Mouse (Mus musculus): ENCODE measurements around the gene 2300002M23Rik. TPM values are rescaled to one million over a fixed set of nuclear protein-coding genes. Genes with fewer than 3 reads are reported as not detected.
A peak's percentile ranks its signal among the peaks of the same experiment; 100 is the strongest.

The 2300002M23Rik gene
- total and polyA plus RNA-seq, 3 experiments: 0.27 TPM; not detected in 2

- TF ChIP-seq GATA1 (IDR thresholded peaks at IDR 0.05; ENCODE audit: borderline replicate concordance, low read length) (no peak), POLR2AphosphoS5 (IDR thresholded peaks at IDR 0.05; ENCODE audit: insufficient replicate concordance, low read depth, low read length) (no peak), CTCF (IDR thresholded peaks at IDR 0.05; ENCODE audit: low read depth, low read length) (peak; percentile 66)
- Histone ChIP-seq H3K4me1 (ENCODE audit: insufficient read depth, low read depth, low read length) (peaks cover 2% of the 10 kb centered on the region; the same call in 1 of the 2 replicates), H3K4me3 (ENCODE audit: low read depth, low read length) (no peak overlapping the region), H3K9me3 (replicated peaks) (no peaks in the 10 kb centered on the region), H3K27me3 (ENCODE audit: insufficient read depth, low read length) (peaks cover 13% of the 10 kb centered on the region), H3K36me3 (replicated peaks) (peaks cover 20% of the 10 kb centered on the region)
- ATAC-seq (ENCODE audit: extremely low read depth, insufficient number of reproducible peaks, low FRiP score, poor library complexity, severe bottlenecking) (no peak), DNase-seq (ENCODE audit: low spot score) (peak; percentile 57)
Observed at GRCm38 (mm10) chr17:35534343-35534742, 32.9 kb upstream of the 2300002M23Rik start.

GRCm38 (mm10) chr17:35537421-35537820 lies 29.8 kb upstream of the 2300002M23Rik start:
- H3K4me3 ChIP-seq (ENCODE audit: low read depth, low read length): no peak overlapping the region
- DNase-seq (ENCODE audit: low spot score): no peak
- TF ChIP-seq GATA1 (IDR thresholded peaks at IDR 0.05; ENCODE audit: borderline replicate concordance, low read length): no peak
- no peak for TF ChIP-seq POLR2AphosphoS5 (IDR thresholded peaks at IDR 0.05; ENCODE audit: insufficient replicate concordance, low read depth, low read length)
- no peak for TF ChIP-seq GATA2 (IDR thresholded peaks at IDR 0.05; ENCODE audit: borderline replicate concordance, low read depth, low read length)
- no peak for TF ChIP-seq TAL1 (conservative IDR thresholded peaks at IDR 0.05; ENCODE audit: low read depth, low read length)
- no peak for TF ChIP-seq CTCF (IDR thresholded peaks at IDR 0.05; ENCODE audit: low read depth, low read length)
- no peaks in the 10 kb centered on the region for H3K9me3 ChIP-seq (replicated peaks)
- H3K27me3 ChIP-seq (ENCODE audit: insufficient read depth, low read length): peaks cover 18% of the 10 kb centered on the region
- no peak for ATAC-seq (ENCODE audit: extremely low read depth, insufficient number of reproducible peaks, low FRiP score, poor library complexity, severe bottlenecking)
- no peaks in the 10 kb centered on the region for H3K36me3 ChIP-seq (replicated peaks)
- H3K4me1 ChIP-seq (ENCODE audit: insufficient read depth, low read depth, low read length): peaks cover 2% of the 10 kb centered on the region; the same call in 1 of the 2 replicates

- Histone ChIP-seq H3K27me3 (ENCODE audit: insufficient read depth, low read length) (peaks cover 16% of the 10 kb centered on the region), H3K36me3 (replicated peaks) (no peaks in the 10 kb centered on the region), H3K4me1 (ENCODE audit: insufficient read depth, low read depth, low read length) (peaks cover 2% of the 10 kb centered on the region; the same call in 1 of the 2 replicates), H3K9me3 (replicated peaks) (no peaks in the 10 kb centered on the region), H3K4me3 (ENCODE audit: low read depth, low read length) (no peak overlapping the region)
- no peak for DNase-seq (ENCODE audit: low spot score)
- TF ChIP-seq POLR2AphosphoS5 (IDR thresholded peaks at IDR 0.05; ENCODE audit: insufficient replicate concordance, low read depth, low read length) (no peak), CTCF (IDR thresholded peaks at IDR 0.05; ENCODE audit: low read depth, low read length) (no peak), TAL1 (conservative IDR thresholded peaks at IDR 0.05; ENCODE audit: low read depth, low read length) (no peak), GATA1 (IDR thresholded peaks at IDR 0.05; ENCODE audit: borderline replicate concordance, low read length) (no peak), GATA2 (IDR thresholded peaks at IDR 0.05; ENCODE audit: borderline replicate concordance, low read depth, low read length) (no peak)
- ATAC-seq (ENCODE audit: extremely low read depth, insufficient number of reproducible peaks, low FRiP score, poor library complexity, severe bottlenecking): no peak
Observed at GRCm38 (mm10) chr17:35538476-35538875, 28.8 kb upstream of the 2300002M23Rik start.

- ATAC-seq (ENCODE audit: extremely low read depth, insufficient number of reproducible peaks, low FRiP score, poor library complexity, severe bottlenecking) (no peak), DNase-seq (ENCODE audit: low spot score) (no peak)
- Histone ChIP-seq H3K4me1 (ENCODE audit: insufficient read depth, low read depth, low read length) (no peaks in the 10 kb centered on the region; the same call in 1 of the 2 replicates), H3K36me3 (replicated peaks) (no peaks in the 10 kb centered on the region), H3K4me3 (ENCODE audit: low read depth, low read length) (no peak overlapping the region), H3K9me3 (replicated peaks) (no peaks in the 10 kb centered on the region), H3K27me3 (ENCODE audit: insufficient read depth, low read length) (peaks cover 13% of the 10 kb centered on the region)
- no peak for TF ChIP-seq GATA1 (IDR thresholded peaks at IDR 0.05; ENCODE audit: borderline replicate concordance, low read length)
- no peak for TF ChIP-seq POLR2AphosphoS5 (IDR thresholded peaks at IDR 0.05; ENCODE audit: insufficient replicate concordance, low read depth, low read length)
- TF ChIP-seq TAL1 (conservative IDR thresholded peaks at IDR 0.05; ENCODE audit: low read depth, low read length): no peak
- no peak for TF ChIP-seq GATA2 (IDR thresholded peaks at IDR 0.05; ENCODE audit: borderline replicate concordance, low read depth, low read length)
- TF ChIP-seq CTCF (IDR thresholded peaks at IDR 0.05; ENCODE audit: low read depth, low read length): no peak
Observed at GRCm38 (mm10) chr17:35539540-35539939, 27.7 kb upstream of the 2300002M23Rik start.

GRCm38 (mm10) chr17:35542761-35543411 lies 24.4 kb upstream of the 2300002M23Rik start:
- H3K4me1 ChIP-seq (ENCODE audit: insufficient read depth, low read depth, low read length): no peaks in the 10 kb centered on the region
- ATAC-seq (ENCODE audit: extremely low read depth, insufficient number of reproducible peaks, low FRiP score, poor library complexity, severe bottlenecking) (no peak), DNase-seq (ENCODE audit: low spot score) (no peak)
- H3K27me3 ChIP-seq (ENCODE audit: insufficient read depth, low read length): peaks cover 6% of the 10 kb centered on the region
- H3K36me3 ChIP-seq (replicated peaks): no peaks in the 10 kb centered on the region
- no peak overlapping the region for H3K4me3 ChIP-seq (ENCODE audit: low read depth, low read length)
- no peak for TF ChIP-seq POLR2AphosphoS5 (IDR thresholded peaks at IDR 0.05; ENCODE audit: insufficient replicate concordance, low read depth, low read length)
- TF ChIP-seq TAL1 (conservative IDR thresholded peaks at IDR 0.05; ENCODE audit: low read depth, low read length): no peak
- TF ChIP-seq CTCF (IDR thresholded peaks at IDR 0.05; ENCODE audit: low read depth, low read length): no peak
- no peak for TF ChIP-seq GATA1 (IDR thresholded peaks at IDR 0.05; ENCODE audit: borderline replicate concordance, low read length)
- no peak for TF ChIP-seq GATA2 (IDR thresholded peaks at IDR 0.05; ENCODE audit: borderline replicate concordance, low read depth, low read length)
- H3K9me3 ChIP-seq (replicated peaks): no peaks in the 10 kb centered on the region

- no peak for TF ChIP-seq POLR2AphosphoS5 (IDR thresholded peaks at IDR 0.05; ENCODE audit: insufficient replicate concordance, low read depth, low read length)
- TF ChIP-seq TAL1 (conservative IDR thresholded peaks at IDR 0.05; ENCODE audit: low read depth, low read length): no peak
- no peak for TF ChIP-seq CTCF (IDR thresholded peaks at IDR 0.05; ENCODE audit: low read depth, low read length)
- no peak for TF ChIP-seq GATA2 (IDR thresholded peaks at IDR 0.05; ENCODE audit: borderline replicate concordance, low read depth, low read length)
- TF ChIP-seq GATA1 (IDR thresholded peaks at IDR 0.05; ENCODE audit: borderline replicate concordance, low read length): no peak
- H3K4me3 ChIP-seq (ENCODE audit: low read depth, low read length): no peak overlapping the region
- H3K4me1 ChIP-seq (ENCODE audit: insufficient read depth, low read depth, low read length): no peaks in the 10 kb centered on the region
- no peaks in the 10 kb centered on the region for H3K36me3 ChIP-seq (replicated peaks)
- H3K27me3 ChIP-seq (ENCODE audit: insufficient read depth, low read length): peaks cover 6% of the 10 kb centered on the region
- DNase-seq (ENCODE audit: low spot score): no peak
- ATAC-seq (ENCODE audit: extremely low read depth, insufficient number of reproducible peaks, low FRiP score, poor library complexity, severe bottlenecking): no peak
- H3K9me3 ChIP-seq (replicated peaks): no peaks in the 10 kb centered on the region
Observed at GRCm38 (mm10) chr17:35543412-35543861, 23.8 kb upstream of the 2300002M23Rik start.
